In genomic region chr2:91669326-91669725, GRCm38 (mm10) we compare ENCODE assay signal across 17 mouse cellular contexts. TPM values are rescaled to one million over a fixed set of nuclear protein-coding genes. Genes with fewer than 3 reads are reported as not detected.
"Had no signal": no experiment of that assay in that cellular context is flagged by ENCODE, and none has a peak within 500 bp of the region (broad histone marks: within the 10 kb centered on the region; RNA-seq: fewer than 3 reads in every experiment).

No protein-coding gene starts in this region.

- H3K4me3 ChIP-seq: midbrain, embryonic 10.5 days; midbrain, embryonic 12.5 days; myocyte; neural tube, embryonic 13.5 days; neural tube, embryonic 15.5 days had no signal

- H3K27ac ChIP-seq: midbrain, embryonic 10.5 days; midbrain, embryonic 12.5 days; neural tube, embryonic 13.5 days; neural tube, embryonic 15.5 days had no signal

- DNase-seq: lung, embryonic 14.5 days; lung, postnatal 10 days; midbrain, embryonic 14.5 days; retina, postnatal 1 day; right cerebral cortex, adult 18-20 months; right cerebral cortex, postnatal 25 days; right cerebral cortex, postnatal 4 days; spleen, adult 18-20 months; thymus, adult 18-20 months; thymus, postnatal 14 days; thymus, postnatal 36 days had no signal

- H3K4me1 ChIP-seq: midbrain, embryonic 10.5 days; midbrain, embryonic 12.5 days; neural tube, embryonic 13.5 days; neural tube, embryonic 15.5 days had no signal

- H3K27me3 ChIP-seq: midbrain, embryonic 12.5 days; neural tube, embryonic 13.5 days; neural tube, embryonic 15.5 days had no signal

RNA-seq across cellular contexts. Expression of gene F2, which starts 33.1 kb away (rescaled TPM):
- total RNA-seq: megakaryocyte, adult 5-6 weeks had no signal
- polyA plus RNA-seq: midbrain, embryonic 12.5 days had no signal
